Mouse (Mus musculus): Measurements from ENCODE around the gene Med12.

GRCm38 (mm10) chrX:101263892-101264291 lies 9.9 kb upstream of the Med12 start, which contains the start of gene Gm614:
- no peak for TF ChIP-seq CTCF (IDR thresholded peaks at IDR 0.05; ENCODE audit: low read depth)
- TF ChIP-seq EP300 (optimal IDR thresholded peaks at IDR 0.05): no peak
